Mouse (Mus musculus): ENCODE results near the gene Ackr1. TPM values are rescaled to one million over a fixed set of nuclear protein-coding genes. Genes with fewer than 3 reads are reported as not detected.
"Not testable (repeated sequence)": the region's sequence is repeated elsewhere in the genome, so short reads cannot be mapped to it uniquely, and the experiment has no call there.

Ackr1 gene
- total RNA-seq, 2 experiments from 2014 or later, result 116 to 127 TPM

DNA sequence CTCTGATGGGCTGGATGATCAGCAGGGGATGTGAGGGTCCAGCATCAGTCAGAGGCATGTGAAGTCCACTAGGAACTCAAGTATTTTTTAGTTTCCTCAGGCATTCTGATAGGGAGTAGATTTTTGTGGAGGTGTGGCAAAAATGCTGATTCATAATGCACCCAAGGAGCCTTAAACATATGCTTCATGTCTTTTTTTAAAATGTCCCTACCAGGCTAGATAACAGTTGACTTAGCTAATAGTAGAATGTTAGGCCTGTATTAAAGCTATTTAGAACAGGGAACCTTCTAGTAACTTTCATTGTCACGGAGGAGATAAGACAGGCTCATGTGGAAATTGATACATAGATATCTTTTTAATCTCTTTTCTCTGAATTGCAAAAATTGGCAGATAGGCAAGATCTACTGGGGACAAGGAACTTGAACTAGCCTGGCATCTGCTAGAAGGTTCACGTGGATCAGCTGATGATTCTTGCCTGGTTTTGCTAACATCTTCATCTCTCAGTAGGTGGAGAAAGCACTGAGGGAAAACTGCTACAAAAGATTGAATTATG is 15.5 kb downstream of the Ackr1 start:
- intact Hi-C loops (cut with DNase I), result loop anchor here (10.0 kb wide), 1 partner anchor 947 kb away; no protein-coding TSS in a partner anchor

DNA sequence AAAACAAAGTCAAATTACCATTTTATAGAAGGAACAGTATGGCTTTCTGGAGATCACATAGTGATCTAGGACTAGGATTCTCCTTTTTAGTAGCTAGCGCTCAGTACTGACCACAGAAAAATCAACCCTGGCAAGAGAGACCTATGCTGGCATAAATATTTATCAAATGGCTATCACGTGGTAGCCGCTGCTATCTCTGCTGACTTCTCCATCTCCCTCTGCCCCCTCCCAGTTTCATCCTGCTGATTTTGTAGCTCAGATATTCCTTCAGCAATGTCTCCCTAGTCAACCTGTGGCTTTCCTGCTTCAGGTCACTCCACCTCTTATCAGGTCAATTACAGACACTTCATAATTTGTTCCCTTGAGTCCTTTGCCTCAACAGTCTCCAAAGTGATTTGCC is 17.8 kb downstream of the Ackr1 start:
- intact Hi-C loops (cut with DNase I), result loop anchor here (10.0 kb wide), 1 partner anchor 949 kb away; no protein-coding TSS in a partner anchor
- DNase-seq (ENCODE audit: low spot score in 2 of 2), result no peak

More for the DNA sequence above, 15.5 kb downstream of the Ackr1 start:
- no peak for DNase-seq (ENCODE audit: low spot score in 2 of 2)

DNA sequence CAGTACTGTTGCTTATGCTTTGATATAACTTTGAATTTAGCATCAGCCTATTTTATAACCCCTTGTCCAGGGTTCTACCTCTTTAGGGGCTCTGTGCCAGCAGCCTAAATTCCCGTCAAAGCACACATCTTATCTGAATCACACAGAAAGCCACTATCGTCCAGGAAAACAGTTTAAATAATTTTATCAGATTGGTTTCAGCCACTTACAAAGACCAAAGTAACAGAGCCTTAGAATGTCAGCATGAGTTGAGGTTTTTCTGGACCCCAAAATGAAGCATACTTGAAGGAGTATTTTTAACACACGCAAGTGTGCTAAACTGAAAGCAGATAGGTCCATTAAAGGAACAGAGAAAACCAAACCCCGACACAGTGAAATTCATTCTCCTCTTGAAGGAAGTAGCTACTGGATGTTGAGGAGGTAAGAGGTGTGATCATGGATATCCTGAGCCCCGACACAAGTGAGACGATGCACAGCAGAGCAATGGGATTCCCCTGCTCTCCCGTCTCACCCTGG is 20.0 kb downstream of the Ackr1 start:
- not testable (repeated sequence) for DNase-seq (ENCODE audit: low spot score in 2 of 2)
- intact Hi-C loops (cut with DNase I), result loop anchor here (10.0 kb wide), 1 partner anchor 951 kb away; no protein-coding TSS in a partner anchor

DNA sequence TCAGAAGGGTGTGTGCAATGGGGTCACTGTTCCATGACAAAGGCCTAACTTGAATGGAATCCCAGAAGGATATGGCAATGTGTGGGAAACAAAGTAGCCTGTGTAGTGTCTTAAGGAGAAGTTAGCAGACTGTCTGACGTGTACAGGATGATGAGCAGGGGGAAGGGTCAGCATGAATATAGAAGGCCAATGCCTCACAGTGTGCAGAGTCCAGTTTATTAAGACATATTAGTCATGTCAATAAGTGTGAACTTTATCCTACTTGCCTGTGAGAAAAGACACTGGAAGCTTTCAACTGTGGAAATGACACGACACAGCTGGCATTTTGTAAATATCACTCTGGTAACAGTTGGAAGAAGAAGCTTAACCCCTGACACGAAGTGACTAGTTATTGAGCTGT is 30.8 kb downstream of the Ackr1 start:
- intact Hi-C loops (cut with DNase I), result loop anchor here (10.0 kb wide), 1 partner anchor 982 kb away; no protein-coding TSS in a partner anchor
- not testable (repeated sequence) for DNase-seq (ENCODE audit: low spot score in 2 of 2)

Other genes with a start within 250 kb of the Ackr1 start
- gene Olfr1408, start 196.4 kb downstream of the Ackr1 start, total RNA-seq (2021), result not detected
- gene Olfr1406, start 143.1 kb downstream of the Ackr1 start, total RNA-seq (2021), result not detected
- not detected for gene Olfr218, start 135.9 kb downstream of the Ackr1 start, total RNA-seq (2021)
- gene Olfr1404, start 121.4 kb downstream of the Ackr1 start, total RNA-seq (2021), result not detected
- not detected for gene Fcer1a, start 106.5 kb downstream of the Ackr1 start, total RNA-seq (2021)
- gene Olfr418, start 67.7 kb downstream of the Ackr1 start, total RNA-seq (2021), result not detected
- not detected for gene Mptx2, start 56.0 kb downstream of the Ackr1 start, total RNA-seq (2021)
- 1 to 10 TPM; 2.4 to 2.7 TPM for gene Aim2, start 17.1 kb upstream of the Ackr1 start, total RNA-seq (2021)
- gene Cadm3, start 33.9 kb upstream of the Ackr1 start, total RNA-seq (2021), result 100 to 1,000 TPM; 482 to 514 TPM
- not detected for gene Ifi206, start 157.3 kb upstream of the Ackr1 start, total RNA-seq (2021)
- gene Ifi214, start 202.2 kb upstream of the Ackr1 start, total RNA-seq (2021), result not detected